Mouse (Mus musculus): ENCODE data around the gene Strbp. TPM values are rescaled to one million over a fixed set of nuclear protein-coding genes. Genes with fewer than 3 reads are reported as not detected.

Strbp gene
- polyA plus RNA-seq (2015; fragmentation: Nextera tagmentation; extraction: Ambion mirVana) = 27.5 and 28.3 TPM in 2 replicates

- H3K9ac ChIP-seq (ENCODE audit: low read depth, low read length) = peak within 1 kb of the TSS; percentile 96
- whole genome bisulfite sequencing = under 1% methylated on average over 97 of the region's 98 CpGs
- H3K4me3 ChIP-seq (ENCODE audit: low read length) = peak within 1 kb of the TSS; percentile 98
- peak within 1 kb of the TSS; percentile 94 for H3K27ac ChIP-seq (ENCODE audit: low read length)
- H3K4me1 ChIP-seq (ENCODE audit: control insufficient read depth, insufficient read depth, low read length) = peaks cover 12% of the 10 kb centered on the region
- no peaks in the 10 kb centered on the region for H3K36me3 ChIP-seq (ENCODE audit: control insufficient read depth, insufficient read depth, low read length)
- peak; percentile 96 for ATAC-seq
- peak within 1 kb of the TSS; percentile 88 for H3K4me2 ChIP-seq (ENCODE audit: low read depth, low read length)
- H3K27me3 ChIP-seq (replicated peaks; ENCODE audit: control insufficient read depth, insufficient read depth, low read length) = no peaks in the 10 kb centered on the region
- no peaks in the 10 kb centered on the region for H3K9me3 ChIP-seq (ENCODE audit: control insufficient read depth, low read length)
Observed at GRCm38 (mm10) chr2:37703230-37703954, at the start of gene Strbp. TSS of gene Strbp (minus strand) at chr2:37703859.

GRCm38 (mm10) chr2:37751114-37751513 lies 47.5 kb upstream of the Strbp start:
- Histone ChIP-seq H3K4me3 (ENCODE audit: low read length) (no peak overlapping the region), H3K36me3 (ENCODE audit: control insufficient read depth, insufficient read depth, low read length) (no peaks in the 10 kb centered on the region), H3K9me3 (ENCODE audit: control insufficient read depth, low read length) (no peaks in the 10 kb centered on the region), H3K4me2 (ENCODE audit: low read depth, low read length) (no peak overlapping the region), H3K9ac (ENCODE audit: low read depth, low read length) (no peak overlapping the region), H3K4me1 (ENCODE audit: control insufficient read depth, insufficient read depth, low read length) (peaks cover 19% of the 10 kb centered on the region; the same call in 1 of the 2 replicates), H3K27ac (ENCODE audit: low read length) (no peak overlapping the region), H3K27me3 (replicated peaks; ENCODE audit: control insufficient read depth, insufficient read depth, low read length) (no peaks in the 10 kb centered on the region)
- WGBS = 82% methylated on average over 1 of the region's 1 CpGs
- peak; percentile 45 for ATAC-seq

- WGBS = 60% methylated on average over 6 of the region's 6 CpGs
- ATAC-seq = no peak
Observed at GRCm38 (mm10) chr2:37749323-37749722, 45.7 kb upstream of the Strbp start.

GRCm38 (mm10) chr2:37748442-37749066 lies 44.9 kb upstream of the Strbp start:
- Histone ChIP-seq H3K4me2 (ENCODE audit: low read depth, low read length) (no peak overlapping the region), H3K9ac (ENCODE audit: low read depth, low read length) (0 out of 2 replicates have a peak overlapping the region, but pooled peaks have one; percentile 4), H3K27ac (ENCODE audit: low read length) (no peak overlapping the region), H3K36me3 (ENCODE audit: control insufficient read depth, insufficient read depth, low read length) (no peaks in the 10 kb centered on the region), H3K4me1 (ENCODE audit: control insufficient read depth, insufficient read depth, low read length) (peaks cover 19% of the 10 kb centered on the region; the same call in 1 of the 2 replicates), H3K9me3 (ENCODE audit: control insufficient read depth, low read length) (no peaks in the 10 kb centered on the region), H3K4me3 (ENCODE audit: low read length) (no peak overlapping the region), H3K27me3 (replicated peaks; ENCODE audit: control insufficient read depth, insufficient read depth, low read length) (no peaks in the 10 kb centered on the region)
- 0 out of 2 replicates have a peak, but pooled peaks have one; percentile 16 for ATAC-seq
- WGBS = 47% methylated on average over 10 of the region's 10 CpGs

More at GRCm38 (mm10) chr2:37749323-37749722, 45.7 kb upstream of the Strbp start:
- H3K9ac ChIP-seq (ENCODE audit: low read depth, low read length) = no peak overlapping the region
- H3K27me3 ChIP-seq (replicated peaks; ENCODE audit: control insufficient read depth, insufficient read depth, low read length) = no peaks in the 10 kb centered on the region
- H3K4me3 ChIP-seq (ENCODE audit: low read length) = no peak overlapping the region
- H3K9me3 ChIP-seq (ENCODE audit: control insufficient read depth, low read length) = no peaks in the 10 kb centered on the region
- peaks cover 19% of the 10 kb centered on the region; the same call in 1 of the 2 replicates for H3K4me1 ChIP-seq (ENCODE audit: control insufficient read depth, insufficient read depth, low read length)
- no peaks in the 10 kb centered on the region for H3K36me3 ChIP-seq (ENCODE audit: control insufficient read depth, insufficient read depth, low read length)
- no peak overlapping the region for H3K27ac ChIP-seq (ENCODE audit: low read length)
- H3K4me2 ChIP-seq (ENCODE audit: low read depth, low read length) = no peak overlapping the region

- Histone ChIP-seq H3K27me3 (replicated peaks; ENCODE audit: control insufficient read depth, insufficient read depth, low read length) (no peaks in the 10 kb centered on the region), H3K9me3 (ENCODE audit: control insufficient read depth, low read length) (no peaks in the 10 kb centered on the region), H3K27ac (ENCODE audit: low read length) (no peak overlapping the region), H3K36me3 (ENCODE audit: control insufficient read depth, insufficient read depth, low read length) (no peaks in the 10 kb centered on the region), H3K4me1 (ENCODE audit: control insufficient read depth, insufficient read depth, low read length) (peaks cover 19% of the 10 kb centered on the region; the same call in 1 of the 2 replicates), H3K9ac (ENCODE audit: low read depth, low read length) (no peak overlapping the region), H3K4me3 (ENCODE audit: low read length) (no peak overlapping the region), H3K4me2 (ENCODE audit: low read depth, low read length) (no peak overlapping the region)
- ATAC-seq = no peak
- WGBS = 49% methylated on average over 2 of the region's 2 CpGs
Observed at GRCm38 (mm10) chr2:37747909-37748308, 44.2 kb upstream of the Strbp start.

GRCm38 (mm10) chr2:37746293-37747049 lies 42.8 kb upstream of the Strbp start:
- Histone ChIP-seq H3K4me3 (ENCODE audit: low read length) (no peak overlapping the region), H3K27me3 (replicated peaks; ENCODE audit: control insufficient read depth, insufficient read depth, low read length) (no peaks in the 10 kb centered on the region), H3K4me1 (ENCODE audit: control insufficient read depth, insufficient read depth, low read length) (peaks cover 19% of the 10 kb centered on the region; the same call in 1 of the 2 replicates), H3K9me3 (ENCODE audit: control insufficient read depth, low read length) (no peaks in the 10 kb centered on the region), H3K36me3 (ENCODE audit: control insufficient read depth, insufficient read depth, low read length) (no peaks in the 10 kb centered on the region), H3K4me2 (ENCODE audit: low read depth, low read length) (no peak overlapping the region), H3K9ac (ENCODE audit: low read depth, low read length) (no peak overlapping the region), H3K27ac (ENCODE audit: low read length) (no peak overlapping the region)
- WGBS = 80% methylated on average over 5 of the region's 5 CpGs
- peak; percentile 62 for ATAC-seq

- 85% methylated on average over 10 of the region's 10 CpGs for WGBS
- H3K27ac ChIP-seq (ENCODE audit: low read length) = no peak overlapping the region
- H3K9ac ChIP-seq (ENCODE audit: low read depth, low read length) = no peak overlapping the region
- no peaks in the 10 kb centered on the region for H3K9me3 ChIP-seq (ENCODE audit: control insufficient read depth, low read length)
- H3K27me3 ChIP-seq (replicated peaks; ENCODE audit: control insufficient read depth, insufficient read depth, low read length) = no peaks in the 10 kb centered on the region
- no peak overlapping the region for H3K4me2 ChIP-seq (ENCODE audit: low read depth, low read length)
- H3K36me3 ChIP-seq (ENCODE audit: control insufficient read depth, insufficient read depth, low read length) = no peaks in the 10 kb centered on the region
- peaks cover 19% of the 10 kb centered on the region; the same call in 1 of the 2 replicates for H3K4me1 ChIP-seq (ENCODE audit: control insufficient read depth, insufficient read depth, low read length)
- H3K4me3 ChIP-seq (ENCODE audit: low read length) = no peak overlapping the region
- ATAC-seq = no peak
Observed at GRCm38 (mm10) chr2:37744773-37745395, 41.2 kb upstream of the Strbp start.

GRCm38 (mm10) chr2:37741806-37742554 lies 38.3 kb upstream of the Strbp start:
- Histone ChIP-seq H3K9me3 (ENCODE audit: control insufficient read depth, low read length) (no peaks in the 10 kb centered on the region), H3K4me1 (ENCODE audit: control insufficient read depth, insufficient read depth, low read length) (peaks cover 5% of the 10 kb centered on the region; the same call in 1 of the 2 replicates), H3K4me2 (ENCODE audit: low read depth, low read length) (no peak overlapping the region), H3K27me3 (replicated peaks; ENCODE audit: control insufficient read depth, insufficient read depth, low read length) (no peaks in the 10 kb centered on the region), H3K27ac (ENCODE audit: low read length) (no peak overlapping the region), H3K9ac (ENCODE audit: low read depth, low read length) (no peak overlapping the region), H3K4me3 (ENCODE audit: low read length) (no peak overlapping the region), H3K36me3 (ENCODE audit: control insufficient read depth, insufficient read depth, low read length) (no peaks in the 10 kb centered on the region)
- no peak for ATAC-seq
- 49% methylated on average over 20 of the region's 20 CpGs for WGBS
